ENCODE assay signal across 23 mouse cellular contexts in genomic region chr12:110940869-110941268, GRCm38 (mm10). TPM values are rescaled to one million over a fixed set of nuclear protein-coding genes. Genes with fewer than 3 reads are reported as not detected.
DNase-seq lines count a peak whose midpoint lies in the region; ATAC-seq lines count a peak whose summit lies in the region.
"Had no signal": no experiment of that assay in that cellular context is flagged by ENCODE, and none has a peak within 500 bp of the region (broad histone marks: within the 10 kb centered on the region; RNA-seq: fewer than 3 reads in every experiment).

No protein-coding gene starts in this region.

- H3K9me3 ChIP-seq in hindbrain, embryonic 12.5 days (replicated peaks): no peaks in the 10 kb centered on the region
- H3K9me3 ChIP-seq in hindbrain, embryonic 11.5 days (ENCODE audit: control insufficient read depth, low read length): no peaks in the 10 kb centered on the region
- H3K9me3 ChIP-seq: embryonic facial prominence, embryonic 12.5 days; forebrain, embryonic 12.5 days; G1E; heart, embryonic 10.5 days; hindbrain, embryonic 15.5 days had no signal

- H3K4me3 ChIP-seq in hindbrain, embryonic 12.5 days: no peak overlapping the region
- H3K4me3 ChIP-seq in hindbrain, embryonic 11.5 days (ENCODE audit: low read depth, low read length): no peak overlapping the region
- H3K4me3 ChIP-seq: embryonic facial prominence, embryonic 12.5 days; forebrain, embryonic 12.5 days; heart, embryonic 10.5 days; hindbrain, embryonic 15.5 days had no signal

- H3K4me1 ChIP-seq in hindbrain, embryonic 12.5 days: no peaks in the 10 kb centered on the region
- H3K4me1 ChIP-seq in hindbrain, embryonic 11.5 days (replicated peaks; ENCODE audit: control insufficient read depth, insufficient read depth, low read length): no peaks in the 10 kb centered on the region
- H3K4me1 ChIP-seq: embryonic facial prominence, embryonic 12.5 days; forebrain, embryonic 12.5 days; hindbrain, embryonic 15.5 days had no signal

- peaks cover 48% of the 10 kb centered on the region for H3K36me3 ChIP-seq in hindbrain, embryonic 12.5 days
- H3K36me3 ChIP-seq in hindbrain, embryonic 11.5 days (ENCODE audit: control insufficient read depth, insufficient read depth, low read length): 0 out of 2 replicates have a peak, but pooled peaks cover 4% of the 10 kb centered on the region

- 91% methylated on average over 3 of the region's 3 CpGs for WGBS in hindbrain, embryonic 12.5 days
- WGBS in hindbrain, embryonic 11.5 days: 93% methylated on average over 3 of the region's 3 CpGs

- H3K27ac ChIP-seq in hindbrain, embryonic 12.5 days: no peak overlapping the region
- no peak overlapping the region for H3K27ac ChIP-seq in hindbrain, embryonic 11.5 days (ENCODE audit: low read depth, low read length)
- H3K27ac ChIP-seq: embryonic facial prominence, embryonic 12.5 days; forebrain, embryonic 12.5 days; heart, embryonic 10.5 days; hindbrain, embryonic 15.5 days had no signal

- H3K9ac ChIP-seq in hindbrain, embryonic 12.5 days: 0 out of 2 replicates have a peak overlapping the region, but pooled peaks have one; percentile 8
- no peak overlapping the region for H3K9ac ChIP-seq in hindbrain, embryonic 11.5 days (ENCODE audit: low read depth, low read length)
- H3K9ac ChIP-seq: embryonic facial prominence, embryonic 12.5 days; forebrain, embryonic 12.5 days; hindbrain, embryonic 15.5 days had no signal

- H3K4me2 ChIP-seq in hindbrain, embryonic 12.5 days (replicated peaks): no peak overlapping the region
- H3K4me2 ChIP-seq in hindbrain, embryonic 11.5 days (replicated peaks; ENCODE audit: low read depth, low read length): no peak overlapping the region
- H3K4me2 ChIP-seq: embryonic facial prominence, embryonic 12.5 days; forebrain, embryonic 12.5 days; hindbrain, embryonic 15.5 days had no signal

- no peak for ATAC-seq in hindbrain, embryonic 12.5 days (ENCODE audit: low FRiP score)
- no peak for ATAC-seq in hindbrain, embryonic 11.5 days (ENCODE audit: low FRiP score)
- 0 out of 2 replicates have a peak, but pooled peaks have one; percentile 12 for ATAC-seq in megakaryocyte-erythroid progenitor cell, adult 5-6 weeks (replicated peaks; ENCODE audit: low FRiP score, low TSS enrichment, poor library complexity, severe bottlenecking)
- ATAC-seq: activated CD4-positive, CD25-positive, alpha-beta regulatory T cell, adult 4 months; forebrain, embryonic 16.5 days; intestine, embryonic 16.5 days; Patski had no signal

- DNase-seq in cerebellum, postnatal 10 days: peak; percentile 38 to 56
- DNase-seq in cerebellum, postnatal 4 days (ENCODE audit: low spot score in 2 of 2): no peak
- DNase-seq in hindbrain, embryonic 11.5 days (ENCODE audit: low spot score): no peak
- peak; percentile 4 for DNase-seq in Muller cell, postnatal 12 days (ENCODE audit: inconsistent ontology term)
- no peak for DNase-seq in kidney, postnatal 10 days
- no peak for DNase-seq in lung, adult 18-20 months
- DNase-seq: adrenal gland, postnatal 14 days; embryo, embryonic 11 days; gastrocnemius, postnatal 10 days; heart, adult 18-20 months; heart, postnatal 10 days; kidney, adult 2 months had no signal

- no peaks in the 10 kb centered on the region for H3K27me3 ChIP-seq in hindbrain, embryonic 12.5 days
- no peaks in the 10 kb centered on the region for H3K27me3 ChIP-seq in hindbrain, embryonic 11.5 days (ENCODE audit: control insufficient read depth, insufficient read depth, low read length)
- H3K27me3 ChIP-seq: embryonic facial prominence, embryonic 12.5 days; forebrain, embryonic 12.5 days; hindbrain, embryonic 15.5 days; Patski had no signal

RNA-seq across cellular contexts. Expression of gene Ankrd9, which starts 38.0 kb away (rescaled TPM):
- polyA plus RNA-seq in hindbrain, embryonic 12.5 days (2016; fragmentation: Nextera tagmentation; extraction: Ambion mirVana): 10.0 and 11.2 TPM in 2 replicates
- polyA plus RNA-seq in hindbrain, embryonic 11.5 days (2014; fragmentation: Nextera tagmentation; extraction: Ambion mirVana): 9.6 and 12.1 TPM in 2 replicates
- 3.6 and 5.7 TPM in 2 replicates for total RNA-seq in megakaryocyte-erythroid progenitor cell, adult 5-6 weeks (2014; fragmentation: Nextera tagmentation)
- 2.2 and 3.6 TPM in 2 replicates for total RNA-seq in megakaryocyte-erythroid progenitor cell, adult 5-6 weeks (2017)

RNA-seq across cellular contexts. Expression of gene Tecpr2, which starts 51.8 kb away (rescaled TPM):
- polyA plus RNA-seq in hindbrain, embryonic 12.5 days (2016; fragmentation: Nextera tagmentation; extraction: Ambion mirVana): 8.4 and 8.8 TPM in 2 replicates
- polyA plus RNA-seq in hindbrain, embryonic 11.5 days (2014; fragmentation: Nextera tagmentation; extraction: Ambion mirVana): 4.1 and 4.3 TPM in 2 replicates
- 4.5 and 5.7 TPM in 2 replicates for total RNA-seq in megakaryocyte-erythroid progenitor cell, adult 5-6 weeks (2014; fragmentation: Nextera tagmentation)
- total RNA-seq in megakaryocyte-erythroid progenitor cell, adult 5-6 weeks (2017): 3.7 and 5.5 TPM in 2 replicates

RNA-seq across cellular contexts. Expression of gene Cinp, which starts 51.9 kb away (rescaled TPM):
- 60.9 and 61.5 TPM in 2 replicates for polyA plus RNA-seq in hindbrain, embryonic 12.5 days (2016; fragmentation: Nextera tagmentation; extraction: Ambion mirVana)
- polyA plus RNA-seq in hindbrain, embryonic 11.5 days (2014; fragmentation: Nextera tagmentation; extraction: Ambion mirVana): 79.4 and 82.1 TPM in 2 replicates
- total RNA-seq in megakaryocyte-erythroid progenitor cell, adult 5-6 weeks (2014; fragmentation: Nextera tagmentation): 71.9 and 72.2 TPM in 2 replicates
- 138 and 161 TPM in 2 replicates for total RNA-seq in megakaryocyte-erythroid progenitor cell, adult 5-6 weeks (2017)

Comparison
In these comparisons a context has a peak if more than half of its experiments do, and no peak if none do; other contexts are left out.
1. DNase-seq: peak in cerebellum, postnatal 10 days (2 of 2) and Muller cell, postnatal 12 days (single experiment); none in cerebellum, postnatal 4 days (0 of 2), hindbrain, embryonic 11.5 days (single experiment), kidney, postnatal 10 days (single experiment) and lung, adult 18-20 months (0 of 2).